Mouse (Mus musculus) limb, embryonic 14.5 days (tissue): Measurements from ENCODE around the gene Dhx9. TPM values are rescaled to one million over a fixed set of nuclear protein-coding genes. Genes with fewer than 3 reads are reported as not detected.

Experiments used
- polyA plus RNA-seq, 2 experiments: library from polyadenylated mRNA; depleted of rRNA in 1 of 2; stranded (reverse) in 1 of 2; unstranded in 1 of 2; fragments of >200 nt; fragmentation: Nextera tagmentation in 1 of 2; extraction: Ambion mirVana in 1 of 2; gene quantifications; 2 replicates each; pipeline versions ENCODE4 v1.2.1 to v1.2.3; 2012 to 2014

Dhx9 gene
- polyA plus RNA-seq, 2 experiments: 24.2 to 143 TPM

Other genes with a start within 250 kb of the Dhx9 start
- 118 and 132 TPM in 2 replicates for gene Lamc1, start 154.9 kb downstream of the Dhx9 start, polyA plus RNA-seq (2012; rRNA removed)
- gene Lamc1, start 154.9 kb downstream of the Dhx9 start, polyA plus RNA-seq (2014; fragmentation: Nextera tagmentation; extraction: Ambion mirVana): 76.7 and 78.1 TPM in 2 replicates
- gene Shcbp1l, start 62.5 kb downstream of the Dhx9 start, polyA plus RNA-seq (2012; rRNA removed): 0.59 and 1.5 TPM in 2 replicates
- gene Shcbp1l, start 62.5 kb downstream of the Dhx9 start, polyA plus RNA-seq (2014; fragmentation: Nextera tagmentation; extraction: Ambion mirVana): 0.17 and 0.32 TPM in 2 replicates
- gene Npl, start 62.4 kb upstream of the Dhx9 start, polyA plus RNA-seq (2012; rRNA removed): 6.4 and 7.1 TPM in 2 replicates
- gene Npl, start 62.4 kb upstream of the Dhx9 start, polyA plus RNA-seq (2014; fragmentation: Nextera tagmentation; extraction: Ambion mirVana): 12.0 and 12.9 TPM in 2 replicates
- gene Rgs8, start 165.4 kb upstream of the Dhx9 start, polyA plus RNA-seq (2012; rRNA removed): 1.9 and 2.3 TPM in 2 replicates
- 1.1 and 1.3 TPM in 2 replicates for gene Rgs8, start 165.4 kb upstream of the Dhx9 start, polyA plus RNA-seq (2014; fragmentation: Nextera tagmentation; extraction: Ambion mirVana)